Mouse (Mus musculus) lung, adult 2 months (tissue): ENCODE measurements around the gene Ncoa5. TPM values are rescaled to one million over a fixed set of nuclear protein-coding genes. Genes with fewer than 3 reads are reported as not detected.
A peak's percentile ranks its signal among the peaks of the same experiment; 100 is the strongest.

Source experiments
- DNase-seq: peaks from one replicate; pipeline ENCODE4 v3.0.0; 2022
- H3K4me1 ChIP-seq: fragments of 200-500 bp; 2 replicates; pipeline ENCODE4 v1.6.1; 2011; ENCODE audit warnings: low read length; ENCODE audit not compliant: control insufficient read depth, insufficient read depth
- H3K4me3 ChIP-seq: fragments of 200-500 bp; replicated peaks from 2 replicates; pipeline ENCODE3; 2011; ENCODE audit warnings: low read depth, mild to moderate bottlenecking, control low read depth, low read length; ENCODE audit errors: extremely low read depth
- CTCF ChIP-seq: fragments of 200-500 bp; IDR thresholded peaks from 2 replicates; pipeline ENCODE4 v1.5.1; 2011; ENCODE audit warnings: mild to moderate bottlenecking, low read length, control low read depth; ENCODE audit not compliant: insufficient read depth
- POLR2A ChIP-seq: fragments of 200-500 bp; IDR thresholded peaks from 2 replicates; pipeline ENCODE4 v1.6.1; 2011; ENCODE audit warnings: low read depth, mild to moderate bottlenecking, control low read depth, low read length, borderline replicate concordance; ENCODE audit errors: extremely low read depth
- WGBS: fragments of 180-500 bp; shearing (Covaris S2); methylation state at CpG from one replicate; pipeline ENCODE4 v1.1.7; 2018; 5-methylcytosine and 5-hydroxymethylcytosine counted together
- polyA plus RNA-seq: library from polyadenylated mRNA; depleted of rRNA; stranded (reverse); fragments of >200 nt; gene quantifications from 2 replicates; pipeline ENCODE4 v1.2.3, GENCODE M21; 2012

Gene Ncoa5
- polyA plus RNA-seq, 1 experiment = 29.1 TPM

GRCm38 (mm10) chr2:164966381-164966780 is 68.3 kb downstream of the Ncoa5 start:
- TF ChIP-seq CTCF = no peak
- no peak for TF ChIP-seq POLR2A
- DNase-seq = no peak
- no peaks in the 10 kb centered on the region for H3K4me1 ChIP-seq
- no peak overlapping the region for H3K4me3 ChIP-seq
- WGBS = 23% methylated on average over 8 of the region's 8 CpGs

DNA sequence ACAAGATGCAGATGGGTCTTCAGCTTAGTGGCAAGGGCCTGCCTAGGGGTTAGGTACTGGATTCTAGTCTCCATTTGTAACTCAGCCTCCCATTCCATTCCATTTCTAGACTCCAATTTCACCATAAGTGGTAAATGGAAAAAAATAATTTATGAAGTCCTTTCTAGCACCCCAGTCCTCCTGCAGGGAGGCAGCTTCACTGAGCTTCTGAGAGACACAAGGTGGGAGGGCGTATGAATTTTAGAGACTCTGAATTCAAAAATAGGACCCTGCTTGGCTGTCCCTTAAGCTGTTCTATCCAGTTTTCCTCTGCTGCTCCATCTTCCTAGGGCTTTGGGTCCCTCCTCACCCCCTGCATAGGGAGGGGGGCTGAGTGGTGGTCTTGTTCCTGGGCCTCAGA is 69.7 kb downstream of the Ncoa5 start:
- 77% methylated on average over 1 of the region's 1 CpGs for WGBS
- no peaks in the 10 kb centered on the region for H3K4me1 ChIP-seq
- no peak overlapping the region for H3K4me3 ChIP-seq
- TF ChIP-seq POLR2A (no peak), CTCF (no peak)
- no peak for DNase-seq

DNA sequence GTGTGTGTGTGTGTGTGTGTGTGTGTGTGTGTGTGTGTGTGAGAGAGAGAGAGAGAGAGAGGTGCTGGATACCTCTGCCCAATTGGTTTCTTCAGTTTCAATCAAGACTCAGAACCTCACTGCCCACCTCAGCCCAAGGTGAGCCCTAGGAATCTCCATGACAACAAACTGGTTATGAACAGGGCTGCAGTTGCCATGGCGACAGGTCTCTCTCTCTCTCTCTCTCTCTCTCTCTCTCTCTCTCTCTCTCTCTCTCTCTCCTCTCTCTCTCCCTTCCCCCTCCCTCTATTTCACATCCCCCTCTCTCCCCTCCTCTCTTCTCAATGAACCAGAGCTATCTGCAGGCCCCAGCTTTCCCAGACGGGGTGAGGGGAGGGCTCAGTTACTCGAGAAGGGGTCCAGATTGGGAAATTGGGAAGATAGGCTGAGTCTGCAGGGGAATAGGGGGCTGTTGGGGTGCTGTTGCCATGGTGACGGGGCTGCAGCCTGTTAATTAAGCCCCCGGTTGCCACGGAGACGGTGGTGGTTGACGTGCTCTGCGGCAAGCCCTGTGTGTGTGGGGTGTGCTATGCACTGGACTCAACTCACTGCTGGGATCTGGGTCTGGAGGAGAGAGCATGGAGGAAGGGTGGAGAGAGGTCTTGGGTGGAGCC is 70.3 kb downstream of the Ncoa5 start:
- no peak for DNase-seq
- H3K4me1 ChIP-seq = no peaks in the 10 kb centered on the region
- no peak for TF ChIP-seq POLR2A
- no peak for TF ChIP-seq CTCF
- H3K4me3 ChIP-seq = no peak overlapping the region
- WGBS = 48% methylated on average over 9 of the region's 9 CpGs

DNA sequence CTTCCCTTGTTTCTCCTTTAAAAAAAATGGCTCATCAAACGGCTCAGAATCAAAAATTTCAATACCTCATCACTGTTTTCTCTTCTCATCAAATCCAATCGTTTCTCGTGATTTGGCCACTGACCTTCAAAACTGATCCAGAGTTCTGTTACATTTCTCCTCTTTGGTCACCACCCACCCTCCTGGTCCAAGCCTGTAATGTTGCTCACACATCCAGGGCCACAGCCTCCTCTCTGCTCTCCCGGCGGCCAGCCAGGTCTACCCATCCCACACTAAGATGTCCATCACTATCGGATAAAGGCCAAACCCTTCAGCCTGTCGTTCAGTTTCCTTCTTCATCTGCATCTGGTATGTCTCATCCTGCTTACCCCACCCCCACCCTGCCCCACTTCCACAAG is 72.5 kb downstream of the Ncoa5 start:
- Histone ChIP-seq H3K4me3 (no peak overlapping the region), H3K4me1 (no peaks in the 10 kb centered on the region)
- 43% methylated on average over 7 of the region's 7 CpGs for WGBS
- TF ChIP-seq CTCF (no peak), POLR2A (no peak)
- DNase-seq = no peak

DNA sequence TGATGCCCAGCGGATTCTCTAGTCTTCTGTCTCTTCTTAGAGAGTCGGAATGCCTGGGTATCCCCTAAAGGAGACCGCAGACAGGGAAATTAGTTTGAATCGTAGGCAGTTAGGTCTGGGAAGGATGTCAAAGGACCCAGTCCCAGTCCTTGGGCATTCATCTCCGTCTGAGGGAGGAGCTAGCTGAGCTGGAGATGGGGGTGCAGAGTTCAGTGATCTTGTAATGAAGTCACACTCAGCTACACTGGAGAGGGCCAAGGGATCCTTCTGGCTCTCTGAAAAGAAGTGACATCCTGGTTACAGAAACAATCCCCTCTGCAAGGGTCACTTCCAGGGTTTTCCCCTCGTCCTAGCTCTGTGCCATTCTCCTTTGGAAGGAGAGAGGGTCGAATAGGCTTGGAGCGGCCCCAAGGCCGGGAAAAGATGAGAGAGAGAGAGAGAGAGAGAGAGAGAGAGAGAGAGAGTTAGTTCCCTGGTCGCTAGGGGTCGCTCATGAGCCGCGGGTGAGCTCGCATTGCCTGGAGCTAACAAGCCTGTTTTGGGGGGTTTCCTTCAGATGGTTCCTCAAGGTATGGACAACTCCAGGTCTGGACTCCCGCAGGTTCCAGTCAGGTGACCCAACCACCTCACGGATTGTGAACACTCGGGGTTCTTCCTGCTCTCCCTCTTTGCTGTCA is 73.0 kb downstream of the Ncoa5 start:
- TF ChIP-seq POLR2A = no peak
- TF ChIP-seq CTCF = peak; percentile 74
- peak; percentile 64 for DNase-seq
- H3K4me3 ChIP-seq = no peak overlapping the region
- H3K4me1 ChIP-seq = no peaks in the 10 kb centered on the region
- WGBS = 11% methylated on average over 17 of the region's 17 CpGs

DNA sequence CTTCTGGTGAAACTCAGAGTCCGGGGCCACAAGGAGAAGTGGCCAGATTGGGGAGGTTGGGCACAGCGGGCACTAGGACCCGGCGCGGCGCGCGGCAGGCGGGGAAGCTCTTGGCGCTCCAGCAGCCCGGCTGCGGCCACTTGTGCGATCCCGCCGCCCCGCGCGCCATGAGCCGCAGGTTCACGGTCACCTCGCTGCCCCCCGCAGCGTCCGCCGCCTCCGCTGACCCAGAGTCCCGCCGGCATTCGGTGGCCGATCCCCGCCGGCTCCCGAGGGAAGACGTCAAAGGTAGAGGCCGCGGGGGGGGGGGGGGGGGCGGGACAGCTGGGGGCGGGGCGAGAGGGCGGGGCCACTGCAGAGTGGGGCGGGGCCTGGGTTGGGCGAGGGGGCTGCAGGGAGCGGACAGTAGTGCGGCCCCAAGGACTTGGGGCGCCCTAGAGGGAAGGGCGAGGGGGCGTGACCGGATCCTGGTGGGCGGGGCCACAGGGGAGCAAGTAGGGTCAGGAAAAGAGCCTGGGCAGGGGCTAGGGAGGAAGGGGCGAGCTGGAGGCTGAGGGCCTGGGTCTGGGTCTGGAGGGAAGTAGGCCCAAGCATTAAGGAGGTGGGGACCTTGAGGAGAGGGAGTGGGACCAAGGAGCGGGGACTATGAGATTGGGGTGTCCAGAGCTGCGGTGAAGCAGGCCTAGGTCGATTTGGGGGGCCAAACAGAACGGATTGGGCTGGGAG is 73.8 kb downstream of the Ncoa5 start, which contains the start of gene Slc12a5:
TSS of gene Slc12a5 (plus strand) at position 87 of the 726 bp plus-strand sequence.
- Histone ChIP-seq H3K4me1 (no peaks in the 10 kb centered on the region), H3K4me3 (peak within 1 kb of the TSS; percentile 59)
- DNase-seq = peak; percentile 37
- 3% methylated on average over 50 of the region's 54 CpGs for WGBS
- no peak for TF ChIP-seq POLR2A
- TF ChIP-seq CTCF = no peak

DNA sequence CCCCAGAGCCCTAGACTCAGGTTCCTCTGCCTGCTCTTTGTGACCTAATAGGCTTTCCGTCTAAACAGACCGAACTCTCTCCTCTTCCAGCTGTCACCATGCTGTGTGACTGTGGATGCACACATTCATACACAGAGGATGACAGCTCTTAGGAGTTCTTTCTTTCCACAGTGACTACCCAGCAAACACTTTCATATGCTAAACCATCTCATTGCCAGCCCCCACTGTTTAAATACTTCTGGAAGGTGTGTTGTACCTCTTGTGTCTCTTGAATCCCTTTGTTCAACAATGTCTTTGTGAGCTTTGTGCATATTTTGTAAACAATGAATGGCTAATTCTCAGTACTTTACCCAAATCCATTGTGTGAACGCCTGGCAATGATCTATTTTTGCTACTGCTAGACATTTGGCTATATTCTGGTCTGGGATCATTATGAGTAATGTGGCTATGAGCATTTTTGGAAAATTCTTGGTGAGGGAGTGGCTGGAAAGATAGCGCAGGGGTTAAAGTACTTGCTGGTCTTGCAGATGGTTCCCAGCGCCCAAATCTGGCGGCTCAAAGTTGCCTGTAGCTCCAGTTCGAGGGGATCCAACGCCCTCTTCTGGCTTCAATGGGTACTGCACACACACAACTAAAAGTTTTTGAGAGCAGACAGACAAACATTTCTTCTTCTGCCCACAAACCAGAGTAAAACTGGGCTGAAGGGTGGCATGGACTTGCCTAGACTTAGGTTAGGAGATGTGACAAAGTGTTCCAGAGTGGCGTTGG is 76.9 kb downstream of the Ncoa5 start:
- no peaks in the 10 kb centered on the region for H3K4me1 ChIP-seq
- 59% methylated on average over 9 of the region's 9 CpGs for WGBS

GRCm38 (mm10) chr2:164956195-164956594 is 78.5 kb downstream of the Ncoa5 start:
- no peak for TF ChIP-seq POLR2A
- no peak for TF ChIP-seq CTCF
- H3K4me1 ChIP-seq = no peaks in the 10 kb centered on the region
- WGBS = 65% methylated on average over 5 of the region's 5 CpGs

More for the DNA sequence above, 76.9 kb downstream of the Ncoa5 start:
- H3K4me3 ChIP-seq = no peak overlapping the region
- no peak for DNase-seq
- TF ChIP-seq CTCF = no peak
- no peak for TF ChIP-seq POLR2A

GRCm38 (mm10) chr2:164955725-164956124 is 78.9 kb downstream of the Ncoa5 start:
- Histone ChIP-seq H3K4me1 (no peaks in the 10 kb centered on the region), H3K4me3 (no peak overlapping the region)
- no peak for DNase-seq
- WGBS = 66% methylated on average over 4 of the region's 4 CpGs
- TF ChIP-seq POLR2A = no peak
- TF ChIP-seq CTCF = no peak

More at GRCm38 (mm10) chr2:164956195-164956594, 78.5 kb downstream of the Ncoa5 start:
- H3K4me3 ChIP-seq = no peak overlapping the region
- no peak for DNase-seq
